Mouse (Mus musculus) common myeloid progenitor, adult 5-6 weeks (primary cell): ENCODE measurements around the gene Gnptab. TPM values are rescaled to one million over a fixed set of nuclear protein-coding genes. Genes with fewer than 3 reads are reported as not detected.

Experiments
- ATAC-seq: replicated peaks from 2 replicates; pipeline ENCODE4 v1.8.0; 2016; ENCODE audit warnings: low read depth, mild to moderate bottlenecking, moderate TSS enrichment, inconsistent platforms; ENCODE audit not compliant: poor library complexity, severe bottlenecking
- total RNA-seq: library from RNA; stranded (forward); fragments of 200-1000, 187-1606 nt; gene quantifications from 2 replicates; pipeline ENCODE4 v1.2.3, GENCODE M21; 2017

The Gnptab gene
- total RNA-seq, 1 experiment from 2014 or later, result 68.3 TPM

DNA sequence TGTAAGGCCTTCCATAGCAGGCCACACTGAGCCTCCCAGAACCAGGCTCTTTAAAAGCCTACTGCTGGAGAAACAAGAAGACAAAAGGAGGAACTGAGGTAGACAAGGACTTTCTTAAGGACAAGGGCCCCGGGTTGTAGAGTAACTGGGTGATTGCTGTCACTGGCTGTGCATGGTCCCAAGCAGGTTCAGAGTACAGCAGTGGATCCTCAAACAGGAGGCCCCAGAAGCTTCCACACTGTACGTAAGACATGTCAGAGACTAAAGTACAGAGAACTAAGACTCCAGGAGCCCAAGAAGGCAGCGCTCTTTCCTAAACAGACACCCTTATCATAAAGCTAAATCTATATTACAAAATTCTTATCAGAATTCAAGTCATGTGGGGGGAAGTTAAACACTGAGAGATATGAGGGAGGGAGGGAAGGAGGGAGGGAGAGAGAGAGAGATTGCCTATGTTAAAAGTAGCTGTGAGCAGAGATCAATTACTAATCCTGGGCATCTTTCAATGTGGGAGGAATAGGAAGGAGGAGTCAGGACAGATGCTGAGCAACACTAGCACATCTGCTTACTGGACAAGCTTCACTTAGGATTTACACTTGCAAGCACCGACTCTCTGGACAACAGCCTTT lies 116.1 kb downstream of the Gnptab start:
- ATAC-seq, result no peak

Other genes with a start within 250 kb of the Gnptab start
- gene Parpbp, start 232.2 kb upstream of the Gnptab start, total RNA-seq, result 32.2 and 57.5 TPM in 2 replicates
- 69.1 and 73.0 TPM in 2 replicates for gene Nup37, start 232.1 kb upstream of the Gnptab start, total RNA-seq
- gene Washc3, start 178.0 kb upstream of the Gnptab start, total RNA-seq, result 35.9 and 61.2 TPM in 2 replicates
- 4.2 and 7.4 TPM in 2 replicates for gene Dram1, start 52 bp upstream of the Gnptab start, total RNA-seq
- gene Sycp3, start 80.4 kb downstream of the Gnptab start, total RNA-seq, result not detected in 2 replicates
- 10.1 and 12.1 TPM in 2 replicates for gene Chpt1, start 124.9 kb downstream of the Gnptab start, total RNA-seq
- not detected in 2 replicates for gene Mybpc1, start 226.0 kb downstream of the Gnptab start, total RNA-seq